Mouse (Mus musculus) right cerebral cortex, postnatal 4 days (tissue): ENCODE measurements around the gene Parvb.
A peak's percentile ranks its signal among the peaks of the same experiment; 100 is the strongest.

Source experiments
- DNase-seq: peaks from one replicate; pipeline ENCODE4 v3.0.0-alpha.2; 2022

The Parvb gene

DNA sequence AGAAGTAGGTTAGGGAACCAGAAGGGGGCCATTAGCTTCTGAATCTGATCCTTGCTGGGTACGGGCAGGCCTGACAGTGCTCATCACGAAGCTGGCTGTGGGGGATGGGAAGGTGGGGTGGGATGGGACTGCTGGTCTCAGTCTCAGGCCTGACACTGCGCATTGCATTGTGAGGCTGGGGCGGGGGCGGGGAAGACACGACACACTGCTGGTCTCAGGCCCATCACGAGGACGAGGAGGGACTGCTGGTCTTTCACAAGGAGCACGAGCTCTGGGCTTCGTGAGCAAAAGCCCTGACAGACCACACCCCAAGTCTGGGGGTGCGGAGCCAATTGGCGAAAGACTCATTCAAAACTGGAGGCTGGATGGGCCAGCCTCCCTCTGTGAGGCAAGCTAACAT lies 93.9 kb downstream of the Parvb start:
- no peak for DNase-seq

DNA sequence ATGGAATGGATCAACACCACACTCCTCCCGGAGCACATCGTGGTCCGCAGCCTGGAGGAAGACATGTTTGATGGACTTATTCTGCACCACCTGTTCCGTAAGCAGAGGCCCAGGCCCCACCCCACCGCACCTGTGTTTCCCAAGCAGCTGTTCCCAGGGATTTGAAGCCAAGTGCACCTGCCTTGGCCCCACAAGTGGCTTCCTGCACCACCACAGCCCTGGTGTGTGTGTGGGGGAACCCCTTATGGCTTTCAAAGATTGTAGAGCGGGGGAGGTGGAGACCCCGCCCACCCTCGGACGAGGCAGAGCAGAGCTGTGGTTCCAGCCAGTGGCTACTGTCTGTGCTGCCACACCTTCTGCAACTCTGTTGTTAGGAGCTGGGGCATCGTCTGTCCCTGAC lies 97.0 kb downstream of the Parvb start:
- no peak for DNase-seq

DNA sequence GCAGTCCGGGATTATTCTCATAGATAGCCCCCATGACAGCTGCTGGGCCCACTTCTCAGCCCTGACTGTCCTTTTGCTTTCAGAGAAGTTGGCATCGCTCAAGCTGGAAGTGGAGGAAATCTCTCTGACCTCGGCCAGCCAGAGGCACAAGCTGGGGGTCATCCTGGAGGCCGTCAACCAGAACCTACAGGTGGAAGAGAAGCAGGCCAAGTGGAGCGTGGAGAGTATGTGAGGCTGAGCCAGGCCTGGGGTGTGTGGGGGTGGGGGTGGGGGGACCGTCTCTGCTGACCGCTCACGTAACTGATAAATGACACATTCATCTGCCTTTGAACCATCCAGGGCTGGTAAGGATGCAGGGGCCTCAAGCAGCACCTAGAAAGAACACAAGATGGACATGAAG lies 98.1 kb downstream of the Parvb start:
- no peak for DNase-seq

DNA sequence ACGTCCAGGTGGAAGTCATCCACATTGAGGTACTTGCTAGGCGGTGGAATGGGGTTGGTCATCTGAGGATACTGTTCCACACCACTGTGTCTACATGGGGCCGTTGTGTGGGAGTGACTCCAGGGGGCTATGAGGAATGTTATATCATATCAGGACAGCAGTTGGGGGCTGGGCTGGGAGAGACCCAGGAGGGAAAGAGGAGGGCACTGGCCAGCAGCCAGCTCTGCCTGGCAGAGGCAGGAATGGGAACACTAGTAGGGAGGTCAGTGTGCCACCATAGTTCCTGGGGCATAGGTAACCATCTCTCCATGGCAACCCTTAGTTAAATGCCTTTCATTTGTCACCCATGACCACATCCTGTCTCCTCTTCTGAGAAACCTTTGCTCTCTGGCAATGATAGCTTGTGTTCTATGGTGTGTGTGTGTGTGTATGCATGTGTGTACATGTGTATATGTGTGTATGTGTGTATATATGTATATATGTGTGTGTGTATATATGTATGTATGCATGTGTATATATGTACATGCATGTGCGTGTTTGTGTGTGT lies 99.3 kb downstream of the Parvb start:
- DNase-seq, result no peak

DNA sequence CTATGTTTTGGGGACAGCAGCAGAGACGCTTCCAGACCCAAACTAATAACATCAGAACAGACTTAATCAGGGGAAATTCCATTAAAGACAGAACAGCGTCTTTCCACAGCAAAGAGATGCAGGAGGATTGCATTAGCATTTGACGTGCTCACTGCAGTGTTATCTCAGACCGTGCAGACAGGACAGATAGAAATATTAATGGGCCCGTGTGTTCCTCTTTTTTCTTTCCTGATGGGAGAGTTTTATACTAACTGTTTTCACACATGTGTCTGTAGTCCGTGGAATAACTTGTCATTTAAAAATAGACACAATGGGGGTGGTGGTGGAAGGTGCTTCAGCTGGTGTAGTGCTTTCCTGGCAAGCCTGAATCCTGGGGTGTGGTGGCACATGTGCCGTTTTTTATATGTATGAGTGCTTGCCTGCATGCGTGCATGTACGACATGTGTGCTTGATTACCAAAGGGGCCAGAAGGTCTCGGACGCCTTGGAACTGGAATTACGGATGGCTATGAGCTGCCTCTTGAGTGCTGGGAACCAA lies 104.5 kb downstream of the Parvb start:
- no peak for DNase-seq

DNA sequence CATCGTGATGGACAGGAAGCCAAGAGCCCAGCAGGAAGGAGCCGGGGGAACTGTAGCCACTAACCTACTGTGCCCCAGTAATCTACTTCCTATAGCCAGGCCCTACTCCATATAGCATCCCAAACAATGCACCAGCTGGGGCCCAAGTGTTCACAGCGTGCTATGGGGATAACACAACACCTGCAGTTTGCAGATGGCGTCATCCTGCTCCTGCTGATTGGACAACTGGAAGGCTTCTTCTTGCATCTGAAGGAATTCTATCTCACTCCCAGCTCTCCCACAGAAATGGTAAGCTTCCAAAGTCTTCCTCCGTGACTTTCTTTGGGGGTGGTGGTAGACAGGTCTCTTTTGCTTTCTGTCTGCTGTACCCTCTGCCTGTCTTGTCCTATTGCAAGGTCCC lies 105.8 kb downstream of the Parvb start:
- DNase-seq, result no peak

DNA sequence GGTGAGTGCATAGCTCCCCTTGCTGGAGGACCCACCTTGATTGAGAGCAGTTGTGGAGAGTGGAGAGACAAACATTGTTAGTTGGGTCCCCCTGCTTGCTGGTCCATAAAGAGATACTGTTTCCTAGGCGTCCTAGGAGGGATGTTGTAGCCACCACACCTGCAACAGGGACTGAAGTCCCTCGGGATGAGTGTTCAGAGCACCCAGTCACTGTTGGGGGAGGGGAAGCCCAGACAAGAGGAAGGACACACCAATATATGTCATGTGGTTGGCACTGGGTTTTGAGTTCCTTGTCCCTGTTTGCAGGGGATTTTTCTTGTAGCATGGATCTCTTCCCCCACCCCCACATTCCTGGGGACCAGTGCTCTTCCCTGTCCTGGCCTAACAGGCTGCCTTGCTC lies 109.1 kb downstream of the Parvb start:
- DNase-seq, result no peak

DNA sequence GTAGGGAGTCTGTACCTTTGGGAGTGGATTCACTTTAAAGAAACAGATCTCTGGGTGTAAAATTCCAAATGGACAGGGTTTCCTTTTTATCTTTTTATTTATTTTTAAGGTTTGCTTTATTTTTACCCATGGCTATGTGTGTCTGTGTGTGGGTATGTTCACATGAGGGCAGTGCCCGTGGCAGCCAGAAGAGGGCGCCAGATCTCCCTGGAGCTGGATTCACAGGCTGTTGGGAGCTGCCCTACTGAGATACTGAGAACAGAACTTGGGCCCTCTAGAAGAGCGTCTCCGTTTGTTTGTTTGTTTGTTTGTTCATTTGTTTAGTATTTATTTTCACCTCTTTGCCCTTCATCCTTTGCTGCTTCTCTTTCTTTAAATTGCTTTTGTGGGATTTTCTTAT lies 116.9 kb downstream of the Parvb start:
- DNase-seq, result no peak

DNA sequence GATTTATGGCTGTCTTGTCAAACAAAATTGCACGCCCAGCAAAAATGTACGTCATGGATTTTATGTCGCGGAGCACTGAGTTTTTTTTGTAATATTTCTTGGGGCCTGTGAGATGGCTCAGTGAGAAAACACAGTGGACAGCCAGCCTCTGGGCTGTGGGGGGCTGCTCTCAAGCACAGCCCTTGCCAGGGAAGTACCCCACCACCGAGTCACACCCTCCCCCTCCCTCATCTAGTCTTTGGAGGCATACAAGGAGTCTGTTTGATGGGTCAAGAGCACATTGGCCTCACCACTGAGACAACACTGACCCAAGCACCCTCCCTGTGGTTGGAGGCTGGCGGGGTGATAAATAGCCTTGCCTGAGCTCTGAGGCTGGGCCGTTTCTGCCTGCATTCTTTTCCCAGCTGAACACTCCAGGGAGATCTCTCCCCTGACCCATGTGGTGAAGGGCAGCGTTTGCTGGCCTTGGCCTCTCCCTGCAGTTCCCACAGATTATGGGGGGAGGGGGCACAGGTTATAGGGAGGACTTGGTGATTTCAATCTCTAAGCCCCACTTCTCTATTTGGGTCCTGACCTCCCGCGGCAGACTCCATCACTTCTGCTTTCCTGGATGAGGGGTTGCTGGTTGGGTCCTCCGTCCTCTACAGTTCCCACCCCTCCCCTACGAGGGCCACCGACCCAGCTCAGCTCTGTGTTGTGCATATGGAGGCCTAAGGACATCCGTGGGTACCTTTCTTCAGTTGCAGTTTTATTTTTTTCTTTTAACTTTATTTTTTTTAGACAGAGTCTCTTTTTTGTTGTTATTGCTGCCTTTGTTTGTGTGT lies 118.3 kb downstream of the Parvb start:
- DNase-seq, result no peak

DNA sequence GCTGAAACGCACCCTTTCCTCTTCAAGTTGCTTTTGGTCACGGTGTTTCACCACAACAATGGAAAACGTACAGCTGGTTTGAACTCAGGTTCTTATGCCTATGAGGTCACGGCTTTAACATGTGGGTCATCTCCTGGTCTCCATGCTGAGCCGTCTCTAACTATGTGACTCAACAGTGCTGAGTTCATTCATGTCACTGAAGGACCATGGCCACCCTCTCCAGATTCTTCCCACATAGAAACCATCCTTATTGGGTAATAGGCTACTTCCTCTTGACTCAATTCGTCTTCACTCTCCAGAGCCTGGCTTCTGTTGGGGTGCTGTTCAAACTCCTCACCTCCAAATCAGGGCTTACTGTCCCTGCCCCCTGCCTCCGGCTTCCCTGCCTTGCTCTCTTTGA lies 119.5 kb downstream of the Parvb start:
- no peak for DNase-seq

DNA sequence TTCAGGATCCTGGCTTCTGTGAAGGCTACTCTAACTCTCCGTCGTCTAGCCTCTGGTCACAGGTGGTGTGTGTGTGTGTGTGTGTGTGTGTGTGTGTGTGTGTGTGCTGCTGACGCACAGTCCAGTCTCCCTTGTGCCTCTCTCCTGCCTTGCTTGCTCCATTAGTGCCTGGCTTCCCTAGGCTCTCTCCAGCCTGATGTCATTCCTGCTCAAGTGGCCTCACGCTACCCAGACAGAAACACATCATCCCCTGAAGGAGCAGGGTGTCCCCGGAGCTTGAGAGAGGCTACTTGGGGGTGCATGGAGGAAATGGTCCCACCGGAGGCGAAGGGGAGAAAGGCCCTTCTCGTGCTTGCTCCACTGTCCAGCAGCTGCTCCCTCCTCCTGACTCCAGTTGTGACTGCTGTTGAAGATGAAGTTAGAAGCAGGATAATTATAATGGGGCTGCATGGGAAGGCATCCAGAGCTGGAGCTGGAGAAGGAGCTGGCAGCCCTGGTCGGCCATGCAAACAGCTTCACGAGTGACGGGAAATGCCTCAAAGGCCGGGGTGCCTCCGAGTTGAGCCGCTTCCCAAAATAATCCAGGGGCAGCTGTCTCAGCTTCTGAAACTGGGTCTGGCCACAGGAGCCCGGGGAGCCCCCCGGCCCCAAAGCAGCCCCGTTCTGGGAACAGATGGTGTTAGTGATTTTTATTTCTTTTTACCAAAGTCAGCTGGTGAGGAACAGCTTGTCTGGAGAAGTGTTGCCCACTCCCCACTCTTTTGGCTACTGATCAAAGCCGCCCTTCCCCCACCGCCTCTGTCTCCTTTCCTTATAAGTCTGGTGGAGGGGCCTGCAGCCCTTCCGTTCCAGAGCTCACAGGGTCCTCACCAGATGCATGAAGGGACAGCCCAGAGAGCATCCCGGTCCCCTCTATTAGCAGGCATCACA lies 120.3 kb downstream of the Parvb start:
- DNase-seq, result peak; percentile 92

DNA sequence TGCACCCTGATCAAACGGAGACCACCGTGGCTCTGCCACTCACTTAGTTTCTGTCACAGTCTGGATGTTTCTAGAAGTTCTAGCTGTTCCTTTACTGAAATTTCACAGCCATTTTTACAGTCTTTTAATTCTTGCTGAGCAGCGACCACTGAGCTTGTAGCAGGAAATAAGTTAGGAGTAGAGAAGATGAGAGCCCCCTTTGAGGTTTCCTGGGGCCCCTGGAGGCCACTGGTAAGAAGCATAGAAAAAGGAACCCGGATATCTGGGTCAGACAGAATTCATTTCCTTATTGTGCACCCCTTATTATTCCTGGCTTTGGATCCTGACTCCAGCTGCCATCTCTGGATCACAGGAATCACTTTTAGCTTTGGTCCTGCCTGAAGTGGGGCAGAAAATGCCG lies 123.2 kb downstream of the Parvb start:
- no peak for DNase-seq

DNA sequence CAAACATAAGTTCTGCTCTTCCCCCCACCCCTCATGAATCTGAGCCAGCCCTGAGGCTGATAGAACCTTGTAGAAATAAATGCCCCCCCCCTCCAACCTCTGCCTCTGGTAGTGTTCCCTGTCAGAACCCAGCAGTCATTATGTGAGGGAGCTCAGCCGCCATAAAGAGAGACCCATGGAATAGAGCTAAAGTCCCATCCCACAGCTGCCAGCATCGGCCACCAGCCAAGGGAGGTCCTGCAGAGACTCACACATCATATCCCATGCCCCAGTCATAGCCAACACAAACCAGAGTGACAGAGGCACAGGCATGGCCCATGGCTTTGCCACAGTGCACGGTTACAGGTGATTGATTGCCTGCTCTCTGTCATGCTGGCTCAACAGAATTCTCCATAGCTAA lies 132.9 kb downstream of the Parvb start:
- DNase-seq, result no peak
